Mouse (Mus musculus) hindbrain, postnatal 0 days (tissue): Measurements from ENCODE around the gene Prkag3. TPM values are rescaled to one million over a fixed set of nuclear protein-coding genes. Genes with fewer than 3 reads are reported as not detected.

ENCODE experiments used
- ATAC-seq: fragments of 200-750 bp; cut with Nextera tagmentation; 2 replicates; pipeline ENCODE4 v1.8.0; 2017; ENCODE audit warnings: mild to moderate bottlenecking, moderate TSS enrichment, moderate library complexity
- DNase-seq: peaks from one replicate; pipeline ENCODE4 v3.0.0-alpha.2; 2015; ENCODE audit warnings: low spot score
- H3K27ac ChIP-seq: fragments of 300-500 bp; sonication (generic); 2 replicates; pipeline ENCODE4 v1.5.1; 2014; ENCODE audit warnings: mild to moderate bottlenecking
- H3K27me3 ChIP-seq: fragments of 300-500 bp; sonication (generic); 2 replicates; pipeline ENCODE4 v1.6.1; 2014; ENCODE audit warnings: low read length, mixed read lengths; ENCODE audit not compliant: insufficient read depth
- H3K36me3 ChIP-seq: fragments of 300-500 bp; sonication (generic); 2 replicates; pipeline ENCODE4 v1.6.1; 2014; ENCODE audit warnings: low read length, mixed read lengths; ENCODE audit not compliant: insufficient read depth
- H3K4me1 ChIP-seq: fragments of 300-500 bp; sonication (generic); 2 replicates; pipeline ENCODE4 v1.6.1; 2014; ENCODE audit warnings: antibody characterized with exemption, low read length, mixed read lengths; ENCODE audit not compliant: insufficient read depth
- H3K4me2 ChIP-seq: fragments of 300-500 bp; sonication (generic); 2 replicates; pipeline ENCODE4 v1.6.1; 2014; ENCODE audit warnings: low read depth, mild to moderate bottlenecking, low read length, moderate library complexity, mixed read lengths
- H3K4me3 ChIP-seq: fragments of 300-500 bp; sonication (generic); 2 replicates; pipeline ENCODE4 v1.5.1; 2014; ENCODE audit warnings: low read length
- H3K9ac ChIP-seq: fragments of 300-500 bp; sonication (generic); replicated peaks from 2 replicates; pipeline ENCODE4 v1.6.1; 2014; ENCODE audit warnings: mild to moderate bottlenecking, low read length, moderate library complexity, mixed read lengths
- H3K9me3 ChIP-seq: fragments of 300-500 bp; sonication (generic); 2 replicates; pipeline ENCODE4 v1.6.1; 2016; ENCODE audit warnings: low read length, mixed read lengths
- CTCF ChIP-seq: IDR thresholded peaks from 2 replicates; pipeline ENCODE4 v1.5.1; 2016; ENCODE audit warnings: antibody characterized with exemption, control low read depth, low read depth
- WGBS: fragments of 180-500 bp; shearing (Covaris S2); extraction: QIAGEN DNeasy Blood & Tissue Kit; methylation state at CpG from one replicate; pipeline ENCODE4 v1.1.7; 2014; 5-methylcytosine and 5-hydroxymethylcytosine counted together
- polyA plus RNA-seq: library from polyadenylated mRNA; unstranded; fragments of >200 nt; fragmentation: Nextera tagmentation; extraction: Ambion mirVana; gene quantifications from 2 replicates; pipeline ENCODE4 v1.2.1, GENCODE M21; 2015
- total RNA-seq: library from RNA; depleted of rRNA; stranded (reverse); fragments of >200 nt; gene quantifications from 2 replicates; pipeline ENCODE4 v1.2.3, GENCODE M21; 2014

Prkag3 gene
- total and polyA plus RNA-seq, 2 experiments from 2014 or later, result not detected

- H3K4me2 ChIP-seq, result no peak overlapping the region
- no peak overlapping the region for H3K4me3 ChIP-seq
- H3K36me3 ChIP-seq, result no peaks in the 10 kb centered on the region
- no peak overlapping the region for H3K27ac ChIP-seq
- no peak overlapping the region for H3K9ac ChIP-seq
- DNase-seq, result no peak
- H3K4me1 ChIP-seq, result peaks cover 16% of the 10 kb centered on the region; the same call in 1 of the 2 replicates
- H3K9me3 ChIP-seq, result no peaks in the 10 kb centered on the region
- ATAC-seq, result no peak
- WGBS, result 35% methylated on average over 3 of the region's 3 CpGs
- H3K27me3 ChIP-seq, result peaks cover 56% of the 10 kb centered on the region
- TF ChIP-seq CTCF, result no peak
Observed at GRCm38 (mm10) chr1:74778934-74779486, 30.0 kb upstream of the Prkag3 start.

DNA sequence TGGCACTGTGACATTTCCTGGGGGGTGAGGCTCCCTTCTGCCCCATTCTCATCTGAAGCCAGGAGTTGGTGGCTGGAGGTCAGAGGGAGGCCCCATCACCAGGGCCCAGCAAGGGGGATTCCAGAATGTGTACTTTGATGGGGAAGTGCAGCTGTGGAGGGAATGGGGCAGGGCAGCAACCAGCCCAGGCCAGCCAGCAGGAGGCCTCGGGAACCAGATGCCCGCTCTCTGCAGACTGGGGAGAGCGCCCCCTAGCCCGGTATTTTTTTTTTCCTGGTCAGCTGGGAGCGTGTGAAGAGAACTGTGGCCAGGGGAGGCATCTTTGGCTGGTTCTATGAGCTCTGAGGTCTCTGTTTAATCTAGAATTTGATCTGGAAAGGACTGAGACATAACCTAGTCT is 26.8 kb upstream of the Prkag3 start:
- no peak overlapping the region for H3K27ac ChIP-seq
- no peaks in the 10 kb centered on the region for H3K36me3 ChIP-seq
- no peak overlapping the region for H3K4me3 ChIP-seq
- WGBS, result 11% methylated on average over 5 of the region's 5 CpGs
- peaks cover 51% of the 10 kb centered on the region for H3K27me3 ChIP-seq
- no peak overlapping the region for H3K4me2 ChIP-seq
- DNase-seq (no peak), ATAC-seq (no peak)
- no peaks in the 10 kb centered on the region for H3K9me3 ChIP-seq
- peak; percentile 55 for TF ChIP-seq CTCF
- 0 out of 2 replicates have a peak, but pooled peaks cover 9% of the 10 kb centered on the region for H3K4me1 ChIP-seq
- H3K9ac ChIP-seq, result no peak overlapping the region

- TF ChIP-seq CTCF, result no peak
- Histone ChIP-seq H3K9ac (no peak overlapping the region), H3K27me3 (peaks cover 62% of the 10 kb centered on the region), H3K4me1 (0 out of 2 replicates have a peak, but pooled peaks cover 9% of the 10 kb centered on the region), H3K4me3 (no peak overlapping the region), H3K9me3 (no peaks in the 10 kb centered on the region), H3K36me3 (no peaks in the 10 kb centered on the region), H3K27ac (no peak overlapping the region), H3K4me2 (no peak overlapping the region)
- no peak for ATAC-seq
- WGBS, result 28% methylated on average over 7 of the region's 7 CpGs
- no peak for DNase-seq
Observed at GRCm38 (mm10) chr1:74774062-74774461, 25.0 kb upstream of the Prkag3 start.

GRCm38 (mm10) chr1:74773136-74773535 is 24.1 kb upstream of the Prkag3 start:
- H3K27me3 ChIP-seq, result peaks cover 59% of the 10 kb centered on the region
- ATAC-seq, result peak; percentile 74

DNA sequence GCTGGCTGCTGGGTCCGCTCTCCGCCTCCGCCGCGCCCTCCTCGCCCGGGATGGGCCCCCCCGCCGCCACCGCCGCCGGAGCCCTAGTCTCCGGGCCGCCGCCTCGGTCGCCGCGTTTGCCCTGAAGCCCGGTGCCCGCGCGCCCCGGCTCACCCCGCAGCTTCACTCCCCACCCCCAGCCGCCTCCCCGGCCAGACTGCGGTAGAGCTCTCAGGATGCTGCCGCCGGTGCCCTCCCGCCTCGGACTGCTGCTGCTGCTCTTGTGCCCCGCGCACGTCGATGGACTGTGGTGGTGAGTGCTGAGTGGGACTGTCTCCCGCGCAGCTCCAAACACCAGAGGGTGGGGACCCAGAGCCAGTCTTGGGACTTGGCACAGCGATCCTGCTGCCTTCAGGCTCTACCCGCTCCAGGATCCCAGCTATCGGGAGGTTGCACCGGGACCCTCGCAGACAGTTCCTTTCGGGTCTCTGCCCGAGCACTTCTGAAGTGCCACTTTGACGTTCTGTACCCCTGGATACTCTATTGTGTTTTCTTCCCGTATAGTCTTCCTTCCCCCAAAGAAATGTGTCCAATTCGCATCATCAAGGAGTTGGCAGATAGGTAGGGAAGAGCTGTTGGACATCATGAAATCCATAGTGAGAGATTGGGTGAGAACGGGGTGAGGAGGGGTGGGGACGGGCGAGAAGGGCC is 23.1 kb upstream of the Prkag3 start:
- no peak for TF ChIP-seq CTCF
- Histone ChIP-seq H3K4me1 (0 out of 2 replicates have a peak, but pooled peaks cover 9% of the 10 kb centered on the region), H3K36me3 (no peaks in the 10 kb centered on the region), H3K9me3 (no peaks in the 10 kb centered on the region), H3K4me3 (peak overlapping the region; percentile 40), H3K27me3 (peaks cover 56% of the 10 kb centered on the region), H3K4me2 (peak overlapping the region; percentile 75), H3K9ac (0 out of 2 replicates have a peak overlapping the region, but pooled peaks have one; percentile 13), H3K27ac (no peak overlapping the region)
- ATAC-seq (no peak), DNase-seq (no peak)
- under 1% methylated on average over 44 of the region's 51 CpGs for WGBS

More at GRCm38 (mm10) chr1:74773136-74773535, 24.1 kb upstream of the Prkag3 start:
- Histone ChIP-seq H3K9ac (no peak overlapping the region), H3K27ac (no peak overlapping the region), H3K4me1 (0 out of 2 replicates have a peak, but pooled peaks cover 9% of the 10 kb centered on the region), H3K4me2 (peak overlapping the region; percentile 75), H3K9me3 (no peaks in the 10 kb centered on the region), H3K36me3 (no peaks in the 10 kb centered on the region), H3K4me3 (peak overlapping the region; percentile 40; the same call in 1 of the 2 replicates)
- TF ChIP-seq CTCF, result no peak
- under 1% methylated on average over 15 of the region's 15 CpGs for WGBS
- peak; percentile 81 for DNase-seq

GRCm38 (mm10) chr1:74771845-74771930 is 22.7 kb upstream of the Prkag3 start, which contains the start of gene Wnt6:
Wnt6 (plus strand) TSS chr1:74771892.
- H3K4me1 ChIP-seq, result 0 out of 2 replicates have a peak, but pooled peaks cover 9% of the 10 kb centered on the region
- no peak for ATAC-seq
- no peak for TF ChIP-seq CTCF
- H3K36me3 ChIP-seq, result no peaks in the 10 kb centered on the region
- no peak within 1 kb of the TSS for H3K27ac ChIP-seq
- H3K27me3 ChIP-seq, result peaks cover 53% of the 10 kb centered on the region
- H3K4me3 ChIP-seq, result peak within 1 kb of the TSS; percentile 40
- DNase-seq, result no peak
- no peaks in the 10 kb centered on the region for H3K9me3 ChIP-seq
- 0% methylated on average over 3 of the region's 8 CpGs for WGBS
- H3K4me2 ChIP-seq, result peak within 1 kb of the TSS; percentile 75
- H3K9ac ChIP-seq, result 0 out of 2 replicates have a peak within 1 kb of the TSS, but pooled peaks have one; percentile 13

GRCm38 (mm10) chr1:74771467-74771844 is 22.4 kb upstream of the Prkag3 start:
- H3K4me3 ChIP-seq, result peak overlapping the region; percentile 40
- H3K9me3 ChIP-seq, result no peaks in the 10 kb centered on the region
- H3K4me2 ChIP-seq, result peak overlapping the region; percentile 75
- TF ChIP-seq CTCF, result no peak
- H3K4me1 ChIP-seq, result 0 out of 2 replicates have a peak, but pooled peaks cover 9% of the 10 kb centered on the region
- DNase-seq (no peak), ATAC-seq (no peak)
- H3K27me3 ChIP-seq, result peaks cover 50% of the 10 kb centered on the region
- no peaks in the 10 kb centered on the region for H3K36me3 ChIP-seq
- H3K27ac ChIP-seq, result no peak overlapping the region
- WGBS, result under 1% methylated on average over 18 of the region's 26 CpGs
- H3K9ac ChIP-seq, result 0 out of 2 replicates have a peak overlapping the region, but pooled peaks have one; percentile 13
